Mouse (Mus musculus) midbrain, embryonic 12.5 days (tissue): ENCODE results near the gene Capn2. TPM values are rescaled to one million over a fixed set of nuclear protein-coding genes. Genes with fewer than 3 reads are reported as not detected.

Experiments used
- ATAC-seq: fragments of 200-750 bp; cut with Nextera tagmentation; 2 replicates; pipeline ENCODE4 v1.8.0; 2017; ENCODE audit warnings: low read depth, moderate TSS enrichment, moderate library complexity; ENCODE audit not compliant: low FRiP score
- H3K27ac ChIP-seq: fragments of 300-500 bp; sonication (generic); replicated peaks from 2 replicates; pipeline ENCODE4 v1.5.1; 2016; ENCODE audit warnings: mild to moderate bottlenecking
- H3K27me3 ChIP-seq: fragments of 300-500 bp; sonication (generic); 2 replicates; pipeline ENCODE4 v1.6.1; 2016; ENCODE audit warnings: mild to moderate bottlenecking
- H3K36me3 ChIP-seq: fragments of 300-500 bp; sonication (generic); 2 replicates; pipeline ENCODE4 v1.6.1; 2016
- H3K4me1 ChIP-seq: fragments of 300-500 bp; sonication (generic); 2 replicates; pipeline ENCODE4 v1.6.1; 2016
- H3K4me2 ChIP-seq: fragments of 300-500 bp; sonication (generic); replicated peaks from 2 replicates; pipeline ENCODE4 v1.6.1; 2016; ENCODE audit warnings: mild to moderate bottlenecking, moderate library complexity
- H3K4me3 ChIP-seq: fragments of 300-500 bp; sonication (generic); 2 replicates; pipeline ENCODE4 v1.5.1; 2016; ENCODE audit warnings: mild to moderate bottlenecking
- H3K9ac ChIP-seq: fragments of 300-500 bp; sonication (generic); replicated peaks from 2 replicates; pipeline ENCODE4 v1.6.1; 2016; ENCODE audit warnings: mild to moderate bottlenecking, moderate library complexity
- H3K9me3 ChIP-seq: fragments of 300-500 bp; sonication (generic); 2 replicates; pipeline ENCODE4 v1.6.1; 2016; ENCODE audit warnings: mild to moderate bottlenecking
- WGBS: fragments of 180-500 bp; shearing (Covaris S2); methylation state at CpG from one replicate; pipeline ENCODE4 v1.1.7; 2016; 5-methylcytosine and 5-hydroxymethylcytosine counted together
- polyA plus RNA-seq: library from polyadenylated mRNA; unstranded; fragments of >200 nt; fragmentation: Nextera tagmentation; extraction: Ambion mirVana; gene quantifications from 2 replicates; pipeline ENCODE4 v1.2.1, GENCODE M21; 2016

Gene Capn2
- 104 and 111 TPM in 2 replicates for polyA plus RNA-seq

- Histone ChIP-seq H3K27ac (peak within 1 kb of the TSS; percentile 86), H3K4me3 (peak within 1 kb of the TSS; percentile 83), H3K4me2 (peak within 1 kb of the TSS; percentile 69), H3K9ac (peak within 1 kb of the TSS; percentile 92), H3K36me3 (peaks cover 12% of the 10 kb centered on the region), H3K27me3 (peaks cover 38% of the 10 kb centered on the region), H3K4me1 (peaks cover 18% of the 10 kb centered on the region), H3K9me3 (no peaks in the 10 kb centered on the region)
- under 1% methylated on average over 84 of the region's 84 CpGs for WGBS
- ATAC-seq, result peak; percentile 96
These were observed at the start of gene Capn2 for GRCm38 (mm10) chr1:182516758-182517676. Gene Capn2, minus strand, starts transcription at chr1:182517608.

- ATAC-seq, result no peak
These were observed 48.0 kb upstream of the Capn2 start for GRCm38 (mm10) chr1:182565351-182565835.

GRCm38 (mm10) chr1:182564408-182565120 is 47.2 kb upstream of the Capn2 start, which contains the start of gene Capn8:
Gene Capn8, plus strand, starts transcription at chr1:182565007.
- H3K27me3 ChIP-seq, result peaks cover 8% of the 10 kb centered on the region; the same call in 1 of the 2 replicates
- WGBS, result 72% methylated on average over 5 of the region's 5 CpGs
- ATAC-seq, result no peak
- no peaks in the 10 kb centered on the region for H3K36me3 ChIP-seq
- H3K27ac ChIP-seq, result no peak within 1 kb of the TSS
- H3K9ac ChIP-seq, result no peak within 1 kb of the TSS
- H3K4me2 ChIP-seq, result no peak within 1 kb of the TSS
- no peak within 1 kb of the TSS for H3K4me3 ChIP-seq
- H3K4me1 ChIP-seq, result 0 out of 2 replicates have a peak, but pooled peaks cover 7% of the 10 kb centered on the region
- no peaks in the 10 kb centered on the region for H3K9me3 ChIP-seq

More at GRCm38 (mm10) chr1:182565351-182565835, 48.0 kb upstream of the Capn2 start:
- Histone ChIP-seq H3K4me1 (0 out of 2 replicates have a peak, but pooled peaks cover 7% of the 10 kb centered on the region), H3K27ac (no peak overlapping the region), H3K27me3 (peaks cover 14% of the 10 kb centered on the region; the same call in 1 of the 2 replicates), H3K4me2 (no peak overlapping the region), H3K9ac (no peak overlapping the region), H3K36me3 (no peaks in the 10 kb centered on the region), H3K9me3 (no peaks in the 10 kb centered on the region), H3K4me3 (no peak overlapping the region)
- WGBS, result 90% methylated on average over 6 of the region's 6 CpGs

GRCm38 (mm10) chr1:182562576-182563370 is 45.4 kb upstream of the Capn2 start:
- no peak overlapping the region for H3K27ac ChIP-seq

GRCm38 (mm10) chr1:182561945-182562514 is 44.6 kb upstream of the Capn2 start:
- 0 out of 2 replicates have a peak, but pooled peaks cover 7% of the 10 kb centered on the region for H3K4me1 ChIP-seq
- 0 out of 2 replicates have a peak, but pooled peaks cover 6% of the 10 kb centered on the region for H3K27me3 ChIP-seq
- H3K9ac ChIP-seq, result no peak overlapping the region
- H3K36me3 ChIP-seq, result no peaks in the 10 kb centered on the region
- H3K9me3 ChIP-seq, result no peaks in the 10 kb centered on the region
- ATAC-seq, result no peak
- H3K27ac ChIP-seq, result no peak overlapping the region
- H3K4me3 ChIP-seq, result no peak overlapping the region
- 77% methylated on average over 11 of the region's 11 CpGs for WGBS
- H3K4me2 ChIP-seq, result no peak overlapping the region

More at GRCm38 (mm10) chr1:182562576-182563370, 45.4 kb upstream of the Capn2 start:
- Histone ChIP-seq H3K4me3 (no peak overlapping the region), H3K4me1 (0 out of 2 replicates have a peak, but pooled peaks cover 7% of the 10 kb centered on the region), H3K27me3 (0 out of 2 replicates have a peak, but pooled peaks cover 6% of the 10 kb centered on the region), H3K9ac (no peak overlapping the region; the same call in 1 of the 2 replicates), H3K4me2 (no peak overlapping the region), H3K36me3 (no peaks in the 10 kb centered on the region), H3K9me3 (no peaks in the 10 kb centered on the region)
- 50% methylated on average over 16 of the region's 16 CpGs for WGBS
- ATAC-seq, result no peak

- Histone ChIP-seq H3K27me3 (0 out of 2 replicates have a peak, but pooled peaks cover 6% of the 10 kb centered on the region), H3K9ac (no peak overlapping the region), H3K9me3 (no peaks in the 10 kb centered on the region), H3K36me3 (no peaks in the 10 kb centered on the region), H3K4me2 (no peak overlapping the region), H3K4me1 (0 out of 2 replicates have a peak, but pooled peaks cover 7% of the 10 kb centered on the region), H3K27ac (no peak overlapping the region), H3K4me3 (no peak overlapping the region)
- ATAC-seq, result peak; percentile 71
- WGBS, result 44% methylated on average over 3 of the region's 3 CpGs
These were observed 43.1 kb upstream of the Capn2 start for GRCm38 (mm10) chr1:182560390-182561098.

- Histone ChIP-seq H3K9ac (no peak overlapping the region), H3K4me2 (no peak overlapping the region), H3K27me3 (0 out of 2 replicates have a peak, but pooled peaks cover 6% of the 10 kb centered on the region), H3K9me3 (no peaks in the 10 kb centered on the region), H3K27ac (no peak overlapping the region), H3K36me3 (no peaks in the 10 kb centered on the region), H3K4me3 (no peak overlapping the region), H3K4me1 (0 out of 2 replicates have a peak, but pooled peaks cover 7% of the 10 kb centered on the region)
- ATAC-seq, result no peak
- 87% methylated on average over 11 of the region's 11 CpGs for WGBS
These were observed 42.1 kb upstream of the Capn2 start for GRCm38 (mm10) chr1:182559530-182559929.

GRCm38 (mm10) chr1:182558271-182558670 is 40.9 kb upstream of the Capn2 start:
- Histone ChIP-seq H3K36me3 (no peaks in the 10 kb centered on the region), H3K27me3 (0 out of 2 replicates have a peak, but pooled peaks cover under 1% of the 10 kb centered on the region), H3K4me2 (no peak overlapping the region), H3K27ac (no peak overlapping the region), H3K9me3 (no peaks in the 10 kb centered on the region), H3K9ac (no peak overlapping the region), H3K4me1 (0 out of 2 replicates have a peak, but pooled peaks cover 4% of the 10 kb centered on the region), H3K4me3 (no peak overlapping the region)
- no peak for ATAC-seq
- 76% methylated on average over 4 of the region's 4 CpGs for WGBS

GRCm38 (mm10) chr1:182553649-182554375 is 36.4 kb upstream of the Capn2 start:
- Histone ChIP-seq H3K27ac (no peak overlapping the region), H3K4me3 (no peak overlapping the region), H3K36me3 (no peaks in the 10 kb centered on the region), H3K27me3 (no peaks in the 10 kb centered on the region), H3K9me3 (no peaks in the 10 kb centered on the region), H3K4me1 (no peaks in the 10 kb centered on the region), H3K4me2 (no peak overlapping the region), H3K9ac (no peak overlapping the region)
- ATAC-seq, result 0 out of 2 replicates have a peak, but pooled peaks have one; percentile 23
- 63% methylated on average over 12 of the region's 12 CpGs for WGBS

GRCm38 (mm10) chr1:182550761-182551160 is 33.4 kb upstream of the Capn2 start:
- H3K4me2 ChIP-seq, result no peak overlapping the region
- H3K4me3 ChIP-seq, result no peak overlapping the region
- no peaks in the 10 kb centered on the region for H3K4me1 ChIP-seq
- H3K27ac ChIP-seq, result no peak overlapping the region
- no peaks in the 10 kb centered on the region for H3K36me3 ChIP-seq
- H3K9ac ChIP-seq, result no peak overlapping the region
- no peak for ATAC-seq
- 0 out of 2 replicates have a peak, but pooled peaks cover 3% of the 10 kb centered on the region for H3K9me3 ChIP-seq
- WGBS, result 83% methylated on average over 8 of the region's 8 CpGs
- H3K27me3 ChIP-seq, result no peaks in the 10 kb centered on the region
